Mouse (Mus musculus): ENCODE measurements at regions not wholly inside any gene's neighbourhood (a gene's known extent, or its start where the extent isn't known, plus 50 kb on each side); places are given as distances from the start of the nearest gene placed in this dataset.
A peak's percentile ranks its signal among the peaks of the same experiment; 100 is the strongest.

DNA sequence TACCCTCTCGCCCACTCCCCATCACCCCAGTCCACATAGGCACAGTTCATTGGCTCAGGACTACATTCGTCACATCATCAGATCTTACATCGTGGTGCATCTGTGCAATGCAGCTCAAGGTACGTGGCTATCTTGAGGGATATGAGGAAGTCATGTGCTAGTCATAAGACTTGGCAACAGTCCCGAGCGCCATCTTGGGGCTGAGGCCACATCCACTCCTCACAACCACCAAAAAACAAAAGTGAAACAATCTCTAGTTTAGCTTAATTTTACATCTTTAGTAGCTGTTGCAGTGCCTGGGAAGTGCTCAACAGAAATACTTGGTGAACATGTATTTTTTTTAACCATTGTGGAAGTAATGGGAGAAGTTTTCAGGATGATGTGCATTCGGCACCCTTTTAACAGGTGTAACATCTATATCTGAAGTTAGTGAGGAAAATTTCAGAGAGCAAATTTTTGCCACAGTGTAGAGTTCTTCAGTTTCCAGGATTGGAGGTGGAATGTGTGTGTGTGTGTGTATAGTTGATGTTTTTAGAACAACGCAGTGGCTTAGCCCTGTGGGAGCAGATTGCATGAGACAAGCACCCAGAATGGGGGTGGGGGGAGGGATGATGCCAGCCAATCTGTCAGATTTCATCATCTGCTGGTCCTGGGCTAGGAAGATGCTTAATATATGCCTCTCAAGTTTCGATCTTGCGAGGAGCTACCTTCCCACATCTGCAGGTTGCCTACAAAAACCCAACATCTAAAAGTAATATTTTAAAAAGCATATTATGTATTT is 716.4 kb upstream of the 4930444P10Rik start:
- no peaks in the 10 kb centered on the region for H3K9me3 ChIP-seq (ENCODE audit: control insufficient read depth, insufficient read depth, low read depth, low read length)
- no peak overlapping the region for H3K4me3 ChIP-seq (ENCODE audit: insufficient read depth in 1 of 2, low read depth in 1 of 2, low read length in 2 of 2, poor library complexity in 1 of 2, severe bottlenecking in 1 of 2)
- H3K4me1 ChIP-seq (ENCODE audit: control insufficient read depth in 2 of 2, insufficient read depth in 2 of 2, low read length in 2 of 2, poor library complexity in 1 of 2), result no peaks in the 10 kb centered on the region
- TF ChIP-seq MAFK (IDR thresholded peaks at IDR 0.05; ENCODE audit: insufficient read depth, low read depth, low read length) (no peak), ZNF384 (IDR thresholded peaks at IDR 0.05; ENCODE audit: low read depth, low read length) (no peak), ZC3H11A (IDR thresholded peaks at IDR 0.05; ENCODE audit: borderline replicate concordance, low read depth, low read length) (no peak), CHD2 (IDR thresholded peaks at IDR 0.05; ENCODE audit: low read depth, low read length) (no peak), HCFC1 (IDR thresholded peaks at IDR 0.05; ENCODE audit: borderline replicate concordance, insufficient read depth, low read length) (no peak)
- H3K36me3 ChIP-seq (ENCODE audit: control insufficient read depth, insufficient read depth, low read length, poor library complexity, severe bottlenecking), result no peaks in the 10 kb centered on the region
- H3K27ac ChIP-seq (ENCODE audit: insufficient read depth, low read depth, low read length, poor library complexity, severe bottlenecking), result no peak overlapping the region
- in situ Hi-C loops (cut with MboI; ENCODE audit: low sequenced_read_pairs in 2 of 2, unreplicated experiment in 2 of 2), result loop anchor here in 1 of 2 experiments (25.0 kb wide), 1 partner anchor 303 kb away; no protein-coding TSS in a partner anchor
- DNase-seq (ENCODE audit: low read depth, low spot score), result no peak
- no peak overlapping the region for H3K9ac ChIP-seq (ENCODE audit: insufficient read depth, low read depth, low read length, poor library complexity, severe bottlenecking)

DNA sequence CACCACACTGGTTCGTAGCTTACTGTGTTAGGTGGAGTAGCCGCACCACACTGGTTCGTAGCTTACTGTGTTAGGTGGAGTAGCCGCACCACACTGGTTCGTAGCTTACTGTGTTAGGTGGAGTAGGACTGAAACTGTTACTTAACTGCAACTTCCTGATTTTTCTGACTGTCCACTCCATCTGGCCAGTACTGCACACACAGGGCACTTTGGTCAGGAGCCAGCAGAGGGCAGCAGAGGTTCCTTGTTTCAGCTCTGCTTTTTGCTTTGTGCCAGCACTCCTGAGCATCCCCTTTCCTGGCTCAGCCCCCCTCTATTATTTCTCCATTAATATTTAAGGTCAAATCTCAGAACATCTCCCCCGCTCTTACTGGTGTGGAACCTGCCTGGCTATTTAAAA is 705.2 kb upstream of the 4930444P10Rik start:
- in situ Hi-C loops (cut with MboI; ENCODE audit: low sequenced_read_pairs in 2 of 2, unreplicated experiment in 2 of 2), result no loop called here
- TF ChIP-seq ZC3H11A (IDR thresholded peaks at IDR 0.05; ENCODE audit: borderline replicate concordance, low read depth, low read length) (peak; percentile 88; the same call in 1 of the 2 replicates), HCFC1 (IDR thresholded peaks at IDR 0.05; ENCODE audit: borderline replicate concordance, insufficient read depth, low read length) (no peak)

DNA sequence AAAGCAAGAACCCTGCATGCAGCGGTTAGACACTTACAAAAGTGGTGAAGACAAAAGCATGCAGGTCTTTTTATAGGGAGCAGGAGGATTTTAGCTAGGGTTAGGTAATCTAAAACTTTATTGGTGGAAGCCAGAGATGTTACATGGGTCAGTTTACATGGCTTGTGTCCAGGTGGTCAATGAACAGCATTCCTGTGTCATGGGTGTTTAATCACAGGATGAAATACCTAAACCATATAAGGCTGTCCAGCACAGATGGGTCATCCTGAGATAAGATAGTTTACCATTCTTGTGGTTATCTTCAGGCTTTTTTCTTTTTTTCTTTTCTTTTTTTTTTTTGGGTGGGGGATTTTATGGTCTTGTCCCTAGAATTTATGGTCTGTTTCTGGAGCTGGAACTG is 703.3 kb upstream of the 4930444P10Rik start:
- H3K9ac ChIP-seq (ENCODE audit: insufficient read depth, low read depth, low read length, poor library complexity, severe bottlenecking), result no peak overlapping the region
- in situ Hi-C loops (cut with MboI; ENCODE audit: low sequenced_read_pairs in 2 of 2, unreplicated experiment in 2 of 2), result no loop called here
- H3K4me3 ChIP-seq (ENCODE audit: insufficient read depth in 1 of 2, low read depth in 1 of 2, low read length in 2 of 2, poor library complexity in 1 of 2, severe bottlenecking in 1 of 2), result no peak overlapping the region
- no peaks in the 10 kb centered on the region for H3K9me3 ChIP-seq (ENCODE audit: control insufficient read depth, insufficient read depth, low read depth, low read length)
- no peaks in the 10 kb centered on the region for H3K36me3 ChIP-seq (ENCODE audit: control insufficient read depth, insufficient read depth, low read length, poor library complexity, severe bottlenecking)
- no peak for TF ChIP-seq HCFC1 (IDR thresholded peaks at IDR 0.05; ENCODE audit: borderline replicate concordance, insufficient read depth, low read length)
- TF ChIP-seq ZC3H11A (IDR thresholded peaks at IDR 0.05; ENCODE audit: borderline replicate concordance, low read depth, low read length), result no peak
- TF ChIP-seq ZNF384 (IDR thresholded peaks at IDR 0.05; ENCODE audit: low read depth, low read length), result no peak
- no peak for DNase-seq (ENCODE audit: low read depth, low spot score)
- H3K27ac ChIP-seq (ENCODE audit: insufficient read depth, low read depth, low read length, poor library complexity, severe bottlenecking), result no peak overlapping the region
- H3K4me1 ChIP-seq (ENCODE audit: control insufficient read depth in 2 of 2, insufficient read depth in 2 of 2, low read length in 2 of 2, poor library complexity in 1 of 2), result no peaks in the 10 kb centered on the region

More for the DNA sequence above, 705.2 kb upstream of the 4930444P10Rik start:
- Histone ChIP-seq H3K9ac (ENCODE audit: insufficient read depth, low read depth, low read length, poor library complexity, severe bottlenecking) (no peak overlapping the region), H3K4me3 (ENCODE audit: insufficient read depth in 1 of 2, low read depth in 1 of 2, low read length in 2 of 2, poor library complexity in 1 of 2, severe bottlenecking in 1 of 2) (no peak overlapping the region), H3K27ac (ENCODE audit: insufficient read depth, low read depth, low read length, poor library complexity, severe bottlenecking) (no peak overlapping the region), H3K36me3 (ENCODE audit: control insufficient read depth, insufficient read depth, low read length, poor library complexity, severe bottlenecking) (no peaks in the 10 kb centered on the region), H3K4me1 (ENCODE audit: control insufficient read depth in 2 of 2, insufficient read depth in 2 of 2, low read length in 2 of 2, poor library complexity in 1 of 2) (no peaks in the 10 kb centered on the region), H3K9me3 (ENCODE audit: control insufficient read depth, insufficient read depth, low read depth, low read length) (no peaks in the 10 kb centered on the region)
- DNase-seq (ENCODE audit: low read depth, low spot score), result peak; percentile 33

DNA sequence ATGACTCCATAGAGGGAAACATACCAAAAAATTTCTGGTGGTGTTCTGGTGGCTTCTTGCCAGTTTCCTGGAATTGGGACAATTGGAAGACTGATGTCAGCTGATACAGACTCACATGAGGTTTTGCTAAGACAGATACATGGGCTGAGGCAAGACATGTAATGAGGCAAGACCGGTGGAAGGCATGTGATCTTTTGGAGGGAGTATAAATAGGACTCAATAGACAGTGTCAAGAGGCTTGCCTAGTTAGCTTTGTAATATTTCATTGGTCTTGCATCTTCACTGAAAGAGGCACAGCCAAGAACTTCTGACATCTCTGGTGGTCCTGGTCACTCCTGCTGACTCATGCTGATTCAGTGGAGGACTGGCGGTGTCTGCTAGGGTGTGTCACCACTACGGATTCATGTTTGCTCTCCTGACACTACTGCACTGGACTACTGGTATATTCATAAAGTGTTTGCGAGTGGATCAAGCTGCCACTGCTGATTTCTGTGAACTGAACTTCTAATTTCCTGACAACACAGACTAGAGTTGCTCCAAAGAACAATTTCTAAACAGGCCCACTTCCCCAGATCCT is 697.7 kb upstream of the 4930444P10Rik start:
- in situ Hi-C loops (cut with MboI; ENCODE audit: low sequenced_read_pairs in 2 of 2, unreplicated experiment in 2 of 2), result no loop called here
- no peak for DNase-seq (ENCODE audit: low read depth, low spot score)
- Histone ChIP-seq H3K9ac (ENCODE audit: insufficient read depth, low read depth, low read length, poor library complexity, severe bottlenecking) (no peak overlapping the region), H3K4me3 (ENCODE audit: insufficient read depth in 1 of 2, low read depth in 1 of 2, low read length in 2 of 2, poor library complexity in 1 of 2, severe bottlenecking in 1 of 2) (no peak overlapping the region), H3K9me3 (ENCODE audit: control insufficient read depth, insufficient read depth, low read depth, low read length) (no peaks in the 10 kb centered on the region), H3K4me1 (ENCODE audit: control insufficient read depth in 2 of 2, insufficient read depth in 2 of 2, low read length in 2 of 2, poor library complexity in 1 of 2) (no peaks in the 10 kb centered on the region), H3K27ac (ENCODE audit: insufficient read depth, low read depth, low read length, poor library complexity, severe bottlenecking) (no peak overlapping the region), H3K36me3 (ENCODE audit: control insufficient read depth, insufficient read depth, low read length, poor library complexity, severe bottlenecking) (no peaks in the 10 kb centered on the region)
- TF ChIP-seq HCFC1 (IDR thresholded peaks at IDR 0.05; ENCODE audit: borderline replicate concordance, insufficient read depth, low read length) (no peak), ZNF384 (IDR thresholded peaks at IDR 0.05; ENCODE audit: low read depth, low read length) (no peak), MAFK (IDR thresholded peaks at IDR 0.05; ENCODE audit: insufficient read depth, low read depth, low read length) (no peak), ZC3H11A (IDR thresholded peaks at IDR 0.05; ENCODE audit: borderline replicate concordance, low read depth, low read length) (no peak), CHD2 (IDR thresholded peaks at IDR 0.05; ENCODE audit: low read depth, low read length) (no peak)

All from ES-E14 (cell line).